Mouse (Mus musculus): Measurements from ENCODE around the gene Tssc4.

- peak; percentile 77 for TF ChIP-seq CTCF (IDR thresholded peaks at IDR 0.05; ENCODE audit: insufficient read depth, low read length)
- TF ChIP-seq POLR2A (IDR thresholded peaks at IDR 0.05; ENCODE audit: borderline replicate concordance, extremely low read depth, low read depth, low read length): no peak
Measured at GRCm38 (mm10) chr7:143086366-143086765, 17.3 kb downstream of the Tssc4 start.
